Mouse (Mus musculus) thymus, postnatal 10 days (tissue): Measurements from ENCODE around the gene Olfr55.
"Not testable (repeated sequence)": the region's sequence is repeated elsewhere in the genome, so short reads cannot be mapped to it uniquely, and the experiment has no call there.

Experiments
- DNase-seq, 2 experiments: peaks; one replicate each; pipeline ENCODE4 v3.0.0; 2021; ENCODE audit warnings: low spot score in 2 of 2

The Olfr55 gene

GRCm38 (mm10) chr17:33168147-33168546, at the start of gene Olfr55:
Olfr55 (plus strand) TSS chr17:33168447.
- not testable (repeated sequence) for DNase-seq

- DNase-seq = no peak
These were observed 43.7 kb upstream of the Olfr55 start for GRCm38 (mm10) chr17:33124546-33124945.

- DNase-seq = no peak
These were observed 42.0 kb upstream of the Olfr55 start for GRCm38 (mm10) chr17:33126257-33126656.

GRCm38 (mm10) chr17:33139261-33139820, 28.9 kb upstream of the Olfr55 start, which contains the start of gene Morc2b:
Morc2b (minus strand) TSS chr17:33139683.
- no peak for DNase-seq

- not testable (repeated sequence) for DNase-seq
These were observed 22.8 kb downstream of the Olfr55 start, which contains the start of gene Olfr239 for GRCm38 (mm10) chr17:33191002-33191401. Olfr239 (plus strand) TSS chr17:33191302.

GRCm38 (mm10) chr17:33221590-33221989, 53.3 kb downstream of the Olfr55 start, which contains the start of gene Olfr1564:
Olfr1564 (minus strand) TSS chr17:33221690.
- DNase-seq = no peak
